Mouse (Mus musculus) spleen, postnatal 36 days (tissue): ENCODE measurements around the gene Mill1.
"Not testable (repeated sequence)": the region's sequence is repeated elsewhere in the genome, so short reads cannot be mapped to it uniquely, and the experiment has no call there.

Experiments
- DNase-seq, 2 experiments: peaks; one replicate each; pipeline ENCODE4 v3.0.0; 2022; ENCODE audit warnings: low spot score in 2 of 2, mixed read lengths in 1 of 2

Mill1 gene

DNA sequence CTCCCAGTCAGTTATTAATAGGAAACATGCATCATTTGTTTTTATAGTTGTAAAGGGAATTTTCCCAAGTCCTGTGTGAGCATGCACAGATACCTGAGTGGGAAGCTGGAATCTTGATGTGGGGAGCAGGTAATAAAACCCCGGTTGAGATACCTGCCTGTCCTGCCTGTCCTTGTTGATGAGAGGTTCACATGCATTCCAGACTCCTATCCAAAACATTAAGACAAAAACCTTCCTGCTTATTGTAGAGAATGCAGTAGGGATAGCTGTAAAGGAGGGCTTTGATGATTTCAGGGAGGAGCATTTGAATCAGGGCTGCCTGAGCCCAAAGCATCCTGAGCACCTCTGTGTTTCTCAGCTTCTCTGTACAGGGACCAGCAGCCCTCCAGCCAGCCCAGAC, at the start of gene Mill1:
Gene Mill1, plus strand, starts transcription at position 301 of the 400 bp plus-strand sequence.
- DNase-seq: no peak

GRCm38 (mm10) chr7:18210938-18211337, 34.2 kb upstream of the Mill1 start:
- DNase-seq: no peak

DNA sequence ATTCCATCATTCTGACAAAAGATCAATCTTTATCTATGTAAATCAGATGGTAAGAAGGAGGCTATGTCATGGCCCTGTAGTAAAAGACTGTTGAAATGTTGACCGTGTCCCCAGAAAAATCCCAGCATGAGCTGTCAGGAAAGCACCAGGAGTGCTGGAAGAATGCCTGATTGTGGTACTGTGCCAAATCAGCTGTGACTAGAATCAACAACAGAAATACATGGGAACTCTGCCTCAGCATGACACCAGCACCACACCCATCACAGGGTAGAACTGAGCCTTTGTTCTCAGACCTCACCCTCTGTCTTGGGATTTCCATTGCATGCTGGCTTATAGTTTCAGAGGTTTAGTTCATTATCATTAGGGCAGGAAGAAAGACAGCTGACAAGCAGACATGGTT, 30.4 kb upstream of the Mill1 start:
- DNase-seq: no peak

GRCm38 (mm10) chr7:18238561-18238960, 6.6 kb upstream of the Mill1 start:
- DNase-seq: no peak

DNA sequence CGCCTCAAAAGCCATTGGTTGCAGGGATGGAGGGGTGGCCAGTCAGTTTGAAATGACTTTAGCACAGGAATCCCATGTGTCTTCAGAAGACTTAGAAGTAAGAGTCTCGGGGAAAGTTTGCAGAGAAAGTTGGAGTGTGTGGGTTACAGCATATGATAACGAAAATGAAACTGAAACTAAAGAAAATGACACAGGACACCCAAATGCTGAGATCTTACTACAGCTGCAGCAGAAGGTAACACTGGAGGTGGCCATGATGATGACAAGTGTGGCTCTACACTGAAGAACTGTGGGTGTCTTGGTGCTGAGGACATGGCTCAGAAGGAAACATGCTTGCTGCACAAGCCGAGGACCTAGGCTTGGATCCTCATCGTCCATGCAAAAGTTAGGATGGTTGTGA, 3.9 kb upstream of the Mill1 start:
- no peak for DNase-seq

DNA sequence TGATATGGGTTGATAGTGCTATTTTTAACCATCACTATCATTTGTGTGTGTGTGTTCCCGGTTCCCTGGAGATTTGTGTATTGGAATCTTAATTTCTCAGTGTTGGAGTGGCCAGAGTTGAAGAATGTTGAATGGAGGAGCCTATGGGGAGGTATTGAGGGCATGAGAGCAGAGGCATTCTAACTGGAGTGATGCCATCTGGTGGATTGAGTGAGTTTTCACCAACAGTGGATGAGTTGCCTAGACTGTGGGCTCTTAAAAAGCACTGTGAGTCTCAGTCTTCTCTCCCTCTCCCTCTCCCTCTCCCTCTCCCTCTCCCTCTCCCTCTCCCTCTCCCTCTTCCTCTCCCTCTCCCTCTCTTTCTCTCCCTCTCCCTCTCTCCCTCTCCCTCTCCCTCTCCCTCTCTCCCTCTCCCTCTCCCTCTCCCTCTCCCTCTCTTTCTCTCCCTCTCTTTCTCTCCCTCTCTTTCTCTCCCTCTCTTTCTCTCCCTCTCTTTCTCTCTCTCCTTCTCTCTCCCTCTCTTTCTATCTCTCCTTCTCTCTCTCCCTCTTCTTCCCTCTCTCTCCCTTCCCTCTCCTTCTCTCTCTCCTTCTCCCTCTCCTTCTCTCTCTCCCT, 1.1 kb upstream of the Mill1 start:
- not testable (repeated sequence) for DNase-seq

GRCm38 (mm10) chr7:18260219-18260618, 15.1 kb downstream of the Mill1 start:
- DNase-seq: no peak

GRCm38 (mm10) chr7:18265089-18265488, 19.9 kb downstream of the Mill1 start:
- DNase-seq: no peak
